Mouse (Mus musculus) embryonic facial prominence, embryonic 14.5 days (tissue): ENCODE results near the gene Dexi. TPM values are rescaled to one million over a fixed set of nuclear protein-coding genes. Genes with fewer than 3 reads are reported as not detected.

ENCODE experiments used
- ATAC-seq: fragments of 200-750 bp; cut with Nextera tagmentation; 2 replicates; pipeline ENCODE4 v1.8.0; 2017; ENCODE audit warnings: low read depth, moderate number of reproducible peaks, moderate TSS enrichment
- DNase-seq: peaks from one replicate; pipeline ENCODE4 v3.0.0-alpha.2; 2015; ENCODE audit warnings: low spot score
- H3K27ac ChIP-seq: fragments of 300-500 bp; sonication (generic); replicated peaks from 2 replicates; pipeline ENCODE4 v1.5.1; 2014; ENCODE audit warnings: low read depth, mild to moderate bottlenecking, low read length, moderate library complexity
- H3K27me3 ChIP-seq: fragments of 300-500 bp; sonication (generic); replicated peaks from 2 replicates; pipeline ENCODE4 v1.6.1; 2014; ENCODE audit warnings: low read length; ENCODE audit not compliant: control insufficient read depth, insufficient read depth
- H3K36me3 ChIP-seq: fragments of 300-500 bp; sonication (generic); 2 replicates; pipeline ENCODE4 v1.6.1; 2014; ENCODE audit warnings: low read length, mixed read lengths; ENCODE audit not compliant: control insufficient read depth, insufficient read depth
- H3K4me1 ChIP-seq: fragments of 300-500 bp; sonication (generic); 2 replicates; pipeline ENCODE4 v1.6.1; 2014; ENCODE audit warnings: antibody characterized with exemption, low read length; ENCODE audit not compliant: control insufficient read depth, insufficient read depth
- H3K4me2 ChIP-seq: fragments of 300-500 bp; sonication (generic); 2 replicates; pipeline ENCODE4 v1.6.1; 2014; ENCODE audit warnings: low read depth, mild to moderate bottlenecking, low read length, moderate library complexity, mixed read lengths
- H3K4me3 ChIP-seq: fragments of 300-500 bp; sonication (generic); 2 replicates; pipeline ENCODE4 v1.5.1; 2014; ENCODE audit warnings: low read depth, mild to moderate bottlenecking, low read length
- H3K9ac ChIP-seq: fragments of 300-500 bp; sonication (generic); 2 replicates; pipeline ENCODE4 v1.6.1; 2014; ENCODE audit warnings: low read depth, mild to moderate bottlenecking, low read length, moderate library complexity, mixed read lengths
- H3K9me3 ChIP-seq: fragments of 300-500 bp; sonication (generic); 2 replicates; pipeline ENCODE4 v1.6.1; 2016; ENCODE audit warnings: low read length; ENCODE audit not compliant: control insufficient read depth
- WGBS: fragments of 180-500 bp; shearing (Covaris S2); extraction: QIAGEN DNeasy Blood & Tissue Kit; methylation state at CpG from one replicate; pipeline ENCODE4 v1.1.7; 2014; 5-methylcytosine and 5-hydroxymethylcytosine counted together
- polyA plus RNA-seq: library from polyadenylated mRNA; unstranded; fragments of >200 nt; fragmentation: Nextera tagmentation; extraction: Ambion mirVana; gene quantifications from 2 replicates; pipeline ENCODE4 v1.2.1, GENCODE M21; 2014

The Dexi gene
- 28.0 and 30.3 TPM in 2 replicates for polyA plus RNA-seq

DNA sequence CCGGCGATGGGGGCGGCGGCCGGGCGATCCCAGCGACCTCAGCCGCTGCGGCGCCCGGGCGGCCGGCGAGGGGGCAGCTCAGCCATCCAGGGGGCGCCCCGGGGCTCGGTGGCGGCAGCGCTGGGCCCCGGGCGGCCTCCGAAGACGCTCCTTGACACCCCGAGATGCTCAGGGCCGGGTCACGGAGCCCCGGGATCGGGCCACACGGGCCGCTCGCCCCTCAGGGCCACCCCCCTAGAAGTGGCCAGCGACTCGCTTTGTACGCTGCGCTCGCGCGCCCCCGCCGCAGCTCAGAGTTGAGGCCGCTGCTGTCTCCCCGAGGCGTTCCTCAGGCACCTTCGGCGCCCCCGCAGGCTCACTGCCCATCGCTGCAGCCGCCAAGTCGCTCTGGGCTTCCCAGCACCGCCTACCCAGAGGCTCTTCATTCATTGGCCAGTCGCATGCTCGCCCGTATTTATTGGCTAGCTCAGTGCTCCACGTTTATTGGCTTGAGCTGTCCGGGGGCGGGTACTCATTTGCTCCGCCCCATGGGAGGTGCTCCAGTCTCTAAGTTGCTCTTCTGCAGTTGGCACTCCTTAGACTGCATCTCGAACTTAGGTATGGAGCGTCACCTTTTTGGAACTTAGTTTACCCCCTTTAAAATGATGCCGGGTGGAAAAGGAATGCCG is at the start of gene Dexi:
TSS of gene Dexi (minus strand) at position 357 of the 668 bp plus-strand sequence.
- Histone ChIP-seq H3K9ac (peak within 1 kb of the TSS; percentile 88), H3K27me3 (no peaks in the 10 kb centered on the region), H3K27ac (peak within 1 kb of the TSS; percentile 80), H3K4me1 (peaks cover 36% of the 10 kb centered on the region), H3K36me3 (no peaks in the 10 kb centered on the region), H3K4me3 (peak within 1 kb of the TSS; percentile 93), H3K9me3 (no peaks in the 10 kb centered on the region), H3K4me2 (peak within 1 kb of the TSS; percentile 93)
- ATAC-seq (peak; percentile 95), DNase-seq (peak; percentile 99)
- WGBS = under 1% methylated on average over 23 of the region's 61 CpGs

DNA sequence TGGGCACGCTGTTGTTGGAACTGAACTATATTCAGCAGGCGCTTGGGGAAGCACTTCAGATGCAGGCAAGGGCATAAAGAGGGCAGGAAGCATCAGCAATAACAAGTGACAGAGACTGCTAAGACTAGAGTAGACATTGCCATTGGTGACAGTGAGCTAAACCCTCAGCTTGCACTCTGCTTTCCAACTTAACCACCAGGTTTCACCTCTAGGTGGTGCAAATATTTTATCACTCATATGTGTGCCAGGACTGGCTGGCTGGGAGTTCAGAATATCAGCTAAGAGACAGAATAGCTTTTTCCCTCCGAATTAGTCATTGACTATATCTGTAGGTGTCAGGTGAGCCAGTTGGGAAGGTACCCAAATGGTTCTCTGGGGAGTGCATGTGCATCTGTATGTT is 43.7 kb upstream of the Dexi start:
- no peaks in the 10 kb centered on the region for H3K4me1 ChIP-seq
- 92% methylated on average over 3 of the region's 3 CpGs for WGBS
- peaks cover 34% of the 10 kb centered on the region for H3K36me3 ChIP-seq

DNA sequence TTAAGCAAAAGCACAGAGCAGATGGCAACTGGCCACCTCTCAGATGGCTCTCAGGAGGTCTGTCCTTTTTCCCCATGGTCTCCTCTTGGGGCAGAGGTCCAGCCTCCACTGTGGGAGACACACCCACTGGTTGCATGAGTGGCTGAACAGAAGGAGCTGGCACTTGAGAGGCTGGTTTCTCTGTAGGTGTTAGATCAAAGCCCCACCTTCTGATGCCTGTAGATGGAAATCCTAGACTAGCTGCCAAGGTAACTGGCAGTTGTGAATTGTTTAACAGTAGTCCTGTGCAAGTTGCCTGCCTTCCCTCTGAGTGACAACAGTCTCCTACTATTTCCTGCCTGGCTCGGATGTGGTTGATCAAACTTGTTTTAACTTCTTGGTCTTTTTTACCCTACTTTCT is 42.3 kb upstream of the Dexi start:
- H3K4me1 ChIP-seq = no peaks in the 10 kb centered on the region
- no peak overlapping the region for H3K4me3 ChIP-seq
- ATAC-seq = no peak
- H3K4me2 ChIP-seq = no peak overlapping the region
- peaks cover 48% of the 10 kb centered on the region for H3K36me3 ChIP-seq
- no peak overlapping the region for H3K9ac ChIP-seq
- WGBS = 60% methylated on average over 1 of the region's 1 CpGs
- DNase-seq = peak; percentile 31
- no peak overlapping the region for H3K27ac ChIP-seq
- no peaks in the 10 kb centered on the region for H3K27me3 ChIP-seq
- H3K9me3 ChIP-seq = no peaks in the 10 kb centered on the region

More for the DNA sequence above, 43.7 kb upstream of the Dexi start:
- ATAC-seq (no peak), DNase-seq (no peak)
- H3K27me3 ChIP-seq = no peaks in the 10 kb centered on the region
- H3K4me2 ChIP-seq = no peak overlapping the region
- H3K4me3 ChIP-seq = no peak overlapping the region
- no peaks in the 10 kb centered on the region for H3K9me3 ChIP-seq
- H3K9ac ChIP-seq = no peak overlapping the region
- no peak overlapping the region for H3K27ac ChIP-seq

DNA sequence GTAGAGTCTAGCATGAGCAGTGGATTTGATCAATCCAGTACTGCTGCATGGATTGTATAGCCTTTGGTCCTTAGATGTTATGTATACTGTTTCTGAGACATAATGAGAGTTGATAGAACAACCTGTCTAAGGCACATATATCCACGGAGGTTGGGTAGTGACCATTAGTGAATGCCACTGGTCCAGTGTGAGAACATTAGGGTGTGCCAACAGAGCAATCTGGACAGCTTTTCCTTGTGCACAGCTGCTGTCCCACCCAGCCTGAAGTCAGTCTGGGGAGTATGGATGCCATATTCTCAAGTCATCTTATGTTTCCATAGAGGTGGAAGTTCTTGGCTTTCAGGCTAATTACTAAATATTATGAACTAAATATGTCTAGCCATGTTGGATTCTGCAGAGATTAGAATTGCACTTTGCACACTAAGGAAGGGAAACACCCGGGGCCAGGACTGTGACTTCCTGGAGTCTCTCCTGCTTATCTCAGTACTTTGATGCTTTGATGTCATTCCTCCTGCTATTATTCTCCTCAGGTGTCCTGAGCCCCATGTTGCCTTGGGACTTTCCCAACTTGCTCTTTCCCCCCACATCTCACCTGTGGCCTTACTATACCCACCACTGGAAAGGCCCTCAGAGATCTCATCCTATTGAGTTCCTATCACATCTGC is 38.5 kb upstream of the Dexi start:
- ATAC-seq (no peak), DNase-seq (no peak)
- H3K27me3 ChIP-seq = no peaks in the 10 kb centered on the region
- H3K4me3 ChIP-seq = no peak overlapping the region
- no peak overlapping the region for H3K4me2 ChIP-seq
- no peak overlapping the region for H3K9ac ChIP-seq
- WGBS = 84% methylated on average over 2 of the region's 2 CpGs
- peaks cover 43% of the 10 kb centered on the region for H3K36me3 ChIP-seq
- no peaks in the 10 kb centered on the region for H3K4me1 ChIP-seq
- H3K27ac ChIP-seq = no peak overlapping the region
- no peaks in the 10 kb centered on the region for H3K9me3 ChIP-seq

DNA sequence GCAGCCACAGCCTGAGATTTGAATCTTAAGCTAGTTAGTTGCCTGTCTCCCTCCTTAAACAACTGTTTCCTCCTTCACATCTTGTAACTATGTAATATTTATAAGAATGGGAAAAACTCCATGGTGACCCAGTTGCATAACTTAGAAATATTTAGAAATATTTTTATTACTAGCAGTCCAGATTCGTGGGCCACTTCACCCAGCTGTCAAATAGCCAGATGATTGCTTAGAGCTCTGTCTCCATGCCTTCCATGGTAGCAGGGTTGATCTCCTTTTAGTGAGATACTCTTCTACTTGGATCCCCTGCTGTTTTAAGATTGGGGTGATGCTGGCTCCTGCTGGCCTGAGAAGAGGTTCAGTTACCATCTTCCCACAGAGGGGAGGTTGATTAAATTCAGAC is 35.5 kb upstream of the Dexi start:
- Histone ChIP-seq H3K4me2 (no peak overlapping the region), H3K36me3 (peaks cover 61% of the 10 kb centered on the region), H3K9me3 (no peaks in the 10 kb centered on the region), H3K4me1 (no peaks in the 10 kb centered on the region), H3K4me3 (no peak overlapping the region), H3K27ac (no peak overlapping the region; the same call in 1 of the 2 replicates), H3K27me3 (no peaks in the 10 kb centered on the region), H3K9ac (no peak overlapping the region)
- ATAC-seq (no peak), DNase-seq (no peak)
- 59% methylated on average over 1 of the region's 1 CpGs for WGBS

DNA sequence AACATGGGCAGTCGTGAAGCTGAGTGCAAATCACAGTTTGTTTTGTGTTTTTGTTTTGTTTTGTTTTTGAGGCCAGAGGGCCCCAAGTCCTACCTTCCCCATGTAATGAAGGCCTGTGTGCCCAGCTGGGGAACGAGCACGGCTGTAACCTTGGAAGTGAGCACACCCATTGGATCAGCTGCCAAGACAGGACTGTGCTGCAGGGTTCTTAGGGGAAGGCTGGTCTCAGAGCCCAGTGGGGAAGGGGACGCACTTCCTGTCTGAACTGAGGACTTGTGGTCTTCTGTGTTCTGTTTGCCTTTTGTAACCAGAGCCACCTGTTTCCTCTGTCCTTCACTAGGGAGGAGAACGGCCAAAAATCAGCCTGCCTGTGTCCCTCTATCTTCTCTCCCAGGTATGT is 34.7 kb upstream of the Dexi start:
- Histone ChIP-seq H3K36me3 (peaks cover 62% of the 10 kb centered on the region), H3K4me2 (no peak overlapping the region), H3K27me3 (no peaks in the 10 kb centered on the region), H3K4me3 (no peak overlapping the region), H3K4me1 (no peaks in the 10 kb centered on the region), H3K27ac (no peak overlapping the region), H3K9me3 (no peaks in the 10 kb centered on the region), H3K9ac (no peak overlapping the region)
- ATAC-seq (no peak), DNase-seq (no peak)
- 46% methylated on average over 5 of the region's 5 CpGs for WGBS

DNA sequence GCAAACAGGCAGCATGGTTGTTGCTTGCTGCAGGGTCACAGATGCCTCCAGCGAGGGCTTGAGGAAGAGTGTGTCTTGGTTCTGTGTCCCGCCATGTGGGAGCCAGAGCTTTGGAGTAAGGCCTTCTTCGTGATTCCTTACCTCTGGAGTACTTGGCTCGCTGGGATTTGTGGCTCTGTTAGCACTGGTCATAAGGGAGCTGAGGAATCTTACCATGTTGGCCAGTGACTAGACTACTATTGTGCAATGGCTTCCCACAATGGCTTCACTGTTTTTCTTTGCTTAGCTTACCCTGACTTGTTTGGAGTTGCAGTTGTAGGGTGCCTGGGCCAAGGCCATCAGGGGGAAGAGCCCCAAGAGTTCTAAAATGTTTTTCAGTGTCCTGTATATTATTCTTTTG is 33.1 kb upstream of the Dexi start:
- WGBS = 87% methylated on average over 4 of the region's 4 CpGs
- H3K9ac ChIP-seq = no peak overlapping the region

DNA sequence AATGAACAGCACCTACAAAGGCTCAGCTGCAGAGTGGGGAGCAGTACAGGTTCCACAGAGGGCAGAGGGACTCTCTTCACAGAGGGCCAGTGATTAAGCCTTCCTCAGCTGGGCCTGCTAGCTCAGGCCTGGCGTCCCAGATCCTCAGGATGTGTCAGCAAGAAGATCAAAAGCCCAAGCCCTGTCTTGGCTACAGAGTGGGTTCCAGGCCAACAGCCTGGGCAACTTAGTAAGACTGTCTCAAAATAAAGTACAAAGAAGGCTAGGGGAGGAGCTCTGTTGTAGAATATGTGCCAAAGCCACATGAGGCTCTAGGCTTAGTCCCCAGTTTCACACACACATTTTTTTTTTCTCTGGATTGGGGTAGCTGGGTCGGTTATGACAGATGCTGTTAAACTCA is 32.1 kb upstream of the Dexi start:
- no peaks in the 10 kb centered on the region for H3K4me1 ChIP-seq
- WGBS = 64% methylated on average over 2 of the region's 2 CpGs
- no peak overlapping the region for H3K27ac ChIP-seq
- H3K27me3 ChIP-seq = no peaks in the 10 kb centered on the region
- peaks cover 56% of the 10 kb centered on the region for H3K36me3 ChIP-seq
- ATAC-seq (no peak), DNase-seq (no peak)
- H3K9me3 ChIP-seq = no peaks in the 10 kb centered on the region
- H3K4me3 ChIP-seq = no peak overlapping the region
- no peak overlapping the region for H3K4me2 ChIP-seq
- H3K9ac ChIP-seq = no peak overlapping the region

More for the DNA sequence above, 33.1 kb upstream of the Dexi start:
- DNase-seq (no peak), ATAC-seq (no peak)
- Histone ChIP-seq H3K9me3 (no peaks in the 10 kb centered on the region), H3K36me3 (peaks cover 57% of the 10 kb centered on the region), H3K27ac (no peak overlapping the region), H3K27me3 (no peaks in the 10 kb centered on the region), H3K4me2 (no peak overlapping the region), H3K4me1 (no peaks in the 10 kb centered on the region), H3K4me3 (no peak overlapping the region)

DNA sequence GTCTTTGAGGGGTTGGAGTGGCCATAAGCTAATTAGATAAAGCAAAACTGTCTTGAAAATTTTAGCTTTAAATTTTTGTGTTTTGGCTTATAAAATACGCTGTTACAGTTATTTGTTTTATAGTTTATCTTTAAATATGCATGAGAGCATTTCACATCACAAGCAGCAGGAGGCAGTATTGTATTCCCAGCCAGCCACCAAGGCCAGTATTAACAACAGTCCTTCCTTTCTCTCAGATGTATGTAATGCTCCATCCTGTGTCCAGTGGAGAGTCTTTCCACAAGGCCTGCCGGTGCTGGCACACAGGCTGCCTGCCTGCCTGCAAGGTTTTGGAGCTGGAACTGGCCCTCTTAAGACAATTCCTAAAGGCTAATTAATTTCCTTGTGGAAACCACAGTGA is 29.0 kb upstream of the Dexi start:
- Histone ChIP-seq H3K4me2 (no peak overlapping the region), H3K4me1 (no peaks in the 10 kb centered on the region), H3K27me3 (no peaks in the 10 kb centered on the region), H3K9me3 (no peaks in the 10 kb centered on the region), H3K9ac (no peak overlapping the region), H3K36me3 (peaks cover 43% of the 10 kb centered on the region), H3K4me3 (no peak overlapping the region), H3K27ac (no peak overlapping the region)
- WGBS = 53% methylated on average over 2 of the region's 2 CpGs
- peak; percentile 31 for DNase-seq
- no peak for ATAC-seq
